Mouse (Mus musculus) thymus, postnatal 10 days (tissue): ENCODE results near the gene Apol7e.
"Not testable (repeated sequence)": the region's sequence is repeated elsewhere in the genome, so short reads cannot be mapped to it uniquely, and the experiment has no call there.

Experiments used
- DNase-seq, 2 experiments: peaks; one replicate each; pipeline ENCODE4 v3.0.0; 2021; ENCODE audit warnings: low spot score in 2 of 2

Apol7e gene

DNA sequence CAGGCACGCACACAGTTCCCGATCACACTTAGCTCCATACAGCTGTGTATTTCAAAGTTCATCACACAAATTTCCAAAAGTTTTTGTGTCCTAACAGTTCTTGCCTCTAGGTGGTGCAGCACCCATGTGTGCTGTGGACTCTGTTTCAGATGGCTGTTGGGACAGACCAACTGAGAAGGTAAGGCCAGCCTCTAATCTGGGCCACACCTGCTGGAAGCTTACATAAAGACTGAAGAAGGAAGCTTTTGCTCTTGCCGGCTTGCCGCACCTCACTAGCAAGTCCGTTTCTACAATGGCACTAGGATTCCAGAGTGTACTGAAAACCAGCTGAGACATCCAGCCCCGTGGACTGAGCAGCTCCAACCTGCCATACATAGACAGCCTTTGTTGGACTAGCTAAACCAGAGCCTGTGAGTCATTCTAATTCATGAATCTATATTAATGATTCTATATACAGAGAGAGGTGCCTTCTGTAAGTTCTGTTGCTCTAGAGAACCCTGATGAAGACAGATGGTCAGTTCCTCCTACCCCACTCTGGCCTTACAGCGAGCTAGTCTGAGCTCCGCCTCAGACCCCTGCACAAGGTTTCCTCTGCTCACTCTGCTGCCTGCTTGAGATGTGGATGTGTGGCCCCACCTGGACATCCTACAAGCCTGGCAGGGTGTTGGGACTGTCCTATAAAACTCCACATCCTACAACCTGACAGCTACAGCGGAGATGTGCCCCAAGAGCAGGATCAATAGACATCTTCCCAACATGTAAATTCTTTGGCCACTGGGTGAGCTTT lies 42.0 kb downstream of the Apol7e start:
- DNase-seq: no peak

DNA sequence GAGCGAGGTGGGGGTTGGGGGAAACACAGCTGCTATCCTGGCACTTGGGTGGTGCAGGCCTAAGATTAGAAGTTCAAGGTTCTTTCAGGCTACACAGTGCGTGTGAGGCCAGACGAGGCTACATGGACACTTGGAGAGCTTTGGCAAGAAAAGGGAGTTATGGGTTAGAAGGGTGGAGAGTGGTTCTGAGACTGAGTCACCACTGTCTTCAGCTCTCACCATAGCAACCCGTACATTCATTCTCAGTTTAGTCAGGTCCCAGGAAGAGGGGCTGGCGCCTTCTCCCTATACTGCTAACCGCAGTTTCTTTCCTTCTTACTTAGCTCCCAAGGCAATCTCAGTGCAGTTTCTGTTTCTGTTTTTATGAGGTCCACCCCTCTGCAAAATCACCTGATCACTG lies 42.9 kb downstream of the Apol7e start:
- DNase-seq: not testable (repeated sequence)

DNA sequence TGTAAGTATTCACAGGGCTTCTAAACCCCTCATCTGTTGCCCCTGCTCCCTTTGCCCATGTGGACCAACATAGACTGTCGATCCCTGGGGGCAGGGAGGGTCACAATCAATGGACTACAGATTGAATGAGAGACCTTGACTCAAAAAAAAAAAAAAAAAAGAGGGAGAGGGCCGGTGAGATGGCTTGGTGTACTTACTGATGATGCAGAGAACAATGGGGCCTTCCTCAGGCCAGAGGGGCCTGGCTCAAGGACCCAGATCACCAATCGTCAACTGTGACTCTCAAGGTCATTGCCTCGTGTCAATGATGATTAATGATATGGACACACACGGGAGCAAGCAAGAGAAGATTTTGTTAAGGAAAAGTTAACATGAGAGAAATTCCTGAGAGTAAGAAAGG lies 46.0 kb downstream of the Apol7e start:
- no peak for DNase-seq

DNA sequence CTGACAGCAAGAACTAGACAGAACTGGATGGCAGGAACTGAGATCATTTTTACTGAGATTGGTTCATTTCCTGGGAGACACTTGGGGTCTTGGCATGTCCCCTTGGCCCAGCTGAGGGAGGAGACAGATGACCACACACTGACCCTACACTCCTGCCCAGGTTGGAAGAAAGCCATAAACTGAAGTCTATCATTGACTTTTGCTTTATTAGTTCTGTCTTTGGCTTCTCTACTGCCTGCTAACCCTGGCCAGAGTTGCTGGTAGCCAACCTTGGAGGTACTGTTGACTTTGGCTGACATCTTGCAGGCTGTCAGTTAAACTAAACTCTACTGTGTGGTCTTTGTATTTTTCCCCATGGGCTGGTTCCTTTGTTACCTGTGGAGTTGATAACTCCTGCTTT lies 46.4 kb downstream of the Apol7e start:
- DNase-seq: no peak

DNA sequence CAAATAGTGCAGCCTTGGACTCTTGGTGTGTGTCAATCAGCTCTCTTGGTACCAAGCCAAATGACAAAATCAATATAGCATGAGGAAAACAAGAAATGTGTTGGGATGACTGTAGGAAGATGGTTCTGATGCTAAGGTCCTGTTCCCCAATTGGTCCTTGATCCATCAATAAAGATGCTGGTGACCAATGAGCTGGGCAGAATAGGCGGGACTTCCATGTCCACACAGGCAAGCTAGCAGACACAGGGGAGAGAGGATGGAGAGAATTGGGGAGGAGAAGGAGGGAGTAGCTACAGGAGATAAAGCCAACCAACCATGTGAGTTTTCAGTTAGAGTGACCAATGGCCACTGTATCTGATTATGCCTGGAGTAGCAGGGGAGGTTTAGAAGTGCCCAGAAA lies 47.7 kb downstream of the Apol7e start:
- DNase-seq: no peak

DNA sequence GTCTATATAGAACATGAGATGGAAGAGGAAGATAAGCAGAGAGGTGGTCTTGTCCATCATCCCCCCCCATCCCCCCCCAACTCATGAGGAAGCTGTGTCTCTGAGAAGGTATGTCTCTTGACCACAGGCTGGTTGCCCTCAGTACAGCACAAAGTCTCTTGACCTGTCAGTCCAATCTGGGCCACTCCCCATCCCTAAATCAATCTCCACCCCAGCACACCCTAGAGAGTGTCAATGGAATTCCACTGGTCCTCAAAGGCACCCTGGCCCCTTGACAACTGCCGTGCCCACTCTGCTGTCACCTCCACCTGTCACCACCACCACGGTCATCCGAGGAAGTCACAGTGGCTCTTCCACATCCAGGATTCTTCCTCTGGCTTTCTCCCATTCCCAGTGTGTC lies 49.8 kb downstream of the Apol7e start:
- no peak for DNase-seq

DNA sequence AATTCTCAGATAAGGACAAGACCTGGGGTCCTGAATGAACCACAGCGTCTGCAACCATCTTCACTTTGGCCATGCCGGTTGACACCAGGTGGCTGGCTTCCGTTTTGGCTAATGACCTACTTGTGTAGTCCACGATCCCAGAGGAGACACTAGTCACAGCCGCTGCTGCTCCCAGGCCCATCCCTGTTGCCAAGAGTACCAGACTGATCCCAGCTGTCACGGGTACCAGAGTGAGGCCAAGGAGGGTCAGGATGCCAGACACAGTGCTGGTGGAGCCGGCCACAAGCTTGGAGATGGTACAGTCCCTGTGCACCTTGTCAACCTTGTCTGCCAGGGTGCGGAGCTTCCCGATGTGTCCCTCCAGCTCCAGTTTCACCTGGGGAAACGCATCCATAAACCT lies 51.1 kb downstream of the Apol7e start:
- DNase-seq: no peak

DNA sequence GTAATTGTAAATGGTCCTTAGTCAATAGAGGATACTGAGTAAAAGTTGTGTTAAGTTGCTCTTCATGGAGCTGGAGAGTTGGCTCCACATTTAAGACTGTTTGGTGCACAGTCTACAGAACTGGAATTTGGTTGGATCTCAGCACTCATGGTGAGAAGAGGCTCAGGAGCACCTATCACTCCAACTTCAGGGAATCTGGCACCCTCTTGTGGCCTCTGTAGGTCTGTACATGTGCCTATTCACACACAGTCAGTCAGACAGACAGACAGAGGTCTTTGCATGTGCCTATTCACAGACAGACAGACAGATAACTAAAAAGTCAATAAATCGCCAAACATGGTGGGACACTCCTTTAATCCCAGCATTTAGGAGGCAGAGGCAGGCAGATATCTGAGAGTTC lies 51.8 kb downstream of the Apol7e start:
- DNase-seq: peak in 1 of 2 experiments; percentile 46

DNA sequence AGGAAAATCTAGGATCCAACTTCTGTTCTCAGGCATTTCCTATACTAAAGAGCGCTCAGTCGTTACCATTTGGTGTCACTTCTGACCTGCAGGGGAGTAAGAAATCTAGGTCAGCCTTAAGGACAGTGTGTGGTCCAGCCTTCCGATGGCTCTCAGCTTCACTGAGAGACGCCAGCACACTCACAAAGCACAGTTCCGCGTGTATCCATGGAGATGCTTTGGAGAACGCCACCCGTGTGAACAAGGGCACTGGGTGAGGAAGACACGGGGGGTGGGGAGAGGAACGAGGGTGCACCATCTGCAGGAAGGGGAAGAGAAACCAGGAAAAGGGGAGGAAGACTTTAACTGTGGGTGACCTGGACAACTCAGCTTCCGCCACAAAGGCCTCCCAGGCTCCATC lies 53.8 kb downstream of the Apol7e start:
- no peak for DNase-seq

DNA sequence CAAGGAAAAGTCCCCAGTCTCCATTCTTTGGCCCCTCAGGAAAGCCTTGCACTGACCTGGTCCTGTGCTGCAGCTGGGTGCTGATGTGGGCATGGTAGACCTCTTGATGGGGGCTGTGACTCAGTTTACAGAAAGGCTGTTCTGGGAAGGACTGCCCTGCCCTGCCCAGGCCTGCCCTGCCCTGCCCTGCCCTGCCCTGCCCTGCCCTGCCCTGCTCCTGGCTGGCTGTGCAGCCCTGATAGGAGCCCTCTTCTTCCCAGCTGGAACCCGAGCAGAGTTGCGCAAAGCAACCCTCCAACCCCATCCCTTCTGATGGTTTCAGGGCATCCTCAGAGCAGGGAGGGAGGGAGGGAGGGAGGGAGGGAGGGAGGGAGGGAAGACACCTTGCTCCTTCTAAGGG lies 56.5 kb downstream of the Apol7e start:
- DNase-seq: no peak

DNA sequence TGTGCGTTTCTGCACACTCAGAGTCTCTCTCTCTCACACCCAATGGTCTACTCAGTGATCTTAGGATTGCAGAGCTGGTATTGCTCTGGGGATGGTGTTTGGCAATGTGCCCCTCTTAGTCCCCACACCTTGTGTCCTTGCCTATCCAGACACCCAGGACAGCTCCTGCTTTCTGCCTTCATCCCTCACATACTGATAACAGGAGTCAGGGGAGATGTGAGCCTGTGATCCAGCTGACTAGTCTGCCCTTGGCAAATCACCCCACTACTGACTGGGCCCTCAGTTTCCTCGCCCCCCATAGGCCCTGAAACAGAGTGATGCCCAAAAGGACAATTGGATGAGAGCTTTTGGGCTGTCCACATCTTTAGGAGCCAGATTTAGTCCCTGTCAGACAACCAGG lies 57.4 kb downstream of the Apol7e start:
- DNase-seq: no peak

DNA sequence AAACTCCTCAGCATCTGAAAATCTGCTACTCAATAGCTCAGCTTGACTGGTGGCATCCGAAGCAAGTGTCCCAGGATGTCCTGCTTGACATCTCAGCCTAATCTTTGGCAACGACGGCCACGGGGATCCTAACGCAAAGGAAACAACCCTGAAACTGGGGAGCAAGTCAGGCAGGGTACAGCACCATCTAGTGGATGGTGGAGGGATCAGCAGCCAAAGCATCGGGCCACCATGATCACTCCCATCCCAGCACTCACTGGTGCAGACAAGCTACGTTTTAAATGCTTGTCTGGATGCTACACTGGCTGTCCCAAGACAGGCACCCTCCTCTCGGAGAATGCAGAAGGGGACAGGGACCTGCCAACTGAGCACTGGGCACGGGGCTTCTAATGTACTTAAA lies 58.2 kb downstream of the Apol7e start, which contains the start of gene Apol8:
TSS of gene Apol8 (minus strand) at position 156 of the 400 bp plus-strand sequence.
- DNase-seq: peak in 1 of 2 experiments; percentile 63

DNA sequence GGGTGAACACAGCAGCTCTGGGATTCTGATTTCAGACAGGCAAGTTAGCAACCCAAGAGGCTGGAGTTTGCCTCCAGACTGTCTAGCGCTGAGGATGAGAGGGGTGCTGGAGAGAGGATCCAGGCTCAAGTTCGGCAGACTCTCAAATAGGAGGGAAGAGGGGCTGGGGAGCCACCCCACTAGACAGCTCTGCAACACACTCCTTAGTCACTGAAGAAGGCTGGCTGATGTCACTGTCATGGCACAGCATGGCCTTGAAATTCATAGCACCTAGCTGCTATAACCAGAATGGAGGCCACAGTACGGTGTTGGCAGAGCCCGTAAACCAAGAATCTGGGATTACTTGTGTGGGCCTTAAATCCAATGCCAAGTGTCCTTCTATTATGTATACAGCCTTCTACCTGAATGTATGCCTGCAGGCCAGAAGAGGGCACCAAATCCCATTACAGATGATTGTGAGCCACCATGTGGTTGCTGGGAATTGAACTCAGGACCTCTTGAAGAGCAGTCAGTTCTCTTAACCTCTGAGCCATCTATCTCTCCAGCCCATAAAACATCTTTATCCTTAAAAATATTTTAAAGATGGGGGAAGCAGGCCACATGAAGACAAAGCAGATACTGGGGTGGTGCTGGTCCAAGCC lies 59.0 kb downstream of the Apol7e start:
- DNase-seq: no peak

DNA sequence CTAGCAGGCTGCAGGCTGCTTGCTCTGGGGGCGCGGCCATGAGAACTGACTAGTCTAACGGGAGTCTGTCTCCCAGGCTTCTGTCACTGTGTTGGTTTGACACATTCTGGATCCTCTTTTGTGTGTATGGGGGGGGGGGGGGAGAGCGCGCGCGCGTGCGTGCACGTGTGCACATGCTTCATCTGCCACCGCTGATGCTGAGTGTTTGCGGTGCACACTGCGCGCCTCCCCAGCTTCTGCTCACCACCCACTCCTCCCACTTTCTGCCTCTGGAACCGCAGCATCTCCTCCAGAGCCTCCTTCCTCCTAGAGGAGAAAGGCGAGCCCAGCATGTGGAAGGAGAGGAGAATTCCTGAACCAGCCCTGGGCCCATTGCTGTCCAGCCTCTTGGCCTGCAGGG lies 61.4 kb downstream of the Apol7e start:
- DNase-seq: no peak

DNA sequence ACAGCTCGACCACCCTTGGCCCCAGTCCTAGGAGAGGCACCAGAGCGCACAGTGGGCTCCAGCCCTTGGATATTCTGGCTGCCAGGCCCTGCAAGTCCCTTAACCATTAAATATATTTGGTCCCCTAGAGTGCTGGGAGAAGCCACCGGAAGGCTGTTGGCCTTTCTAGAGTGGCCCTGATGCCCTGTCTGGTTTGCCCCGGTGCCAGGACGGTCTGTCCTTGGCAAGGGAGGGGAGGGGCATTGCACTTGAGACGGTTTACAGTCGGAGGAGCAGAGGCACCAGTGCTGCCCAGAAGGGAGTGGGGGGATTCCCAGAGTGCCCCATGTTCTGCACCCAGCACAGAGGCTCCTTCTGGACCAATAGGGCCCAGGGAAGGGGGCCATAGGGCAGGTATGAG lies 62.4 kb downstream of the Apol7e start:
- DNase-seq: no peak

DNA sequence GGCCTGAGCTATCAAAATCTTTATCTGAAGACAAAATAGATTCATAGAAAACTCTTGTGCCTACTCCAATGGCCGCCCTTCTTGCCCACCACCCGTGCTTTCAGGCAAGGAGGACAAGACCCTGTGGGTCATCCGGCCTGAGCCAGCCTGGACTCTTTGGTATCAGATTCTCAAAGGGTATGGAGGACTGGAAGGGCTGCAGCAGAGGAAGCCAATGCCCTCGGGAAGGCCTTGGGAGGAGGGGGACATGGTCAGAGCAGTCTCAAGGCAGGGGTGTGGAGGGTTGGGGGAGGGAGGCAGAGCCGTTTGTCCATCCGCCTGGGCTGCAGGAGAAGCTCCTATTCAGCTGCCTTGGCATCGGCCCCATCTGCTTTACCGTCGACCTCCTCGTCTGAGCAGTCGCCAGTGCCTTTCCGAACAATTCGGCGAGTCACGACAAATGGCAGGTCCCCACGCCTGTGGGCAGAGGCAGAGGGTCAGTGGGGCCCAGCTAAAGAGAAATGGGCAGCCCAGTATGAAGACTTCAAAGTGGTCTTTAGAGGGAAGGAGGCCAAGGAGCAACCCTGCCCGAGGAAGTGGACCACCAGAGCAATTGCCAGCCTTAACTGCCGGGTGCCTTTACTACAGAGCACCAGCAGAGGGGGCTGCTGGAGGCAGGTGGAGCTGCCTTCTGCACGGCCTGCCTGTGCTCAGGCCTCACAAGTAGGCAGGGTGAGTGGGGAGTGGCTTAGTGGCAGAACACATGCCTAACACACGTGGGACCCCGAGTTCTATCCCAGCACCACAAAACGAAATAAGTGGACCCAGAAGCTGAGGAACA lies 63.1 kb downstream of the Apol7e start:
- peak; percentile 33 to 60 for DNase-seq

DNA sequence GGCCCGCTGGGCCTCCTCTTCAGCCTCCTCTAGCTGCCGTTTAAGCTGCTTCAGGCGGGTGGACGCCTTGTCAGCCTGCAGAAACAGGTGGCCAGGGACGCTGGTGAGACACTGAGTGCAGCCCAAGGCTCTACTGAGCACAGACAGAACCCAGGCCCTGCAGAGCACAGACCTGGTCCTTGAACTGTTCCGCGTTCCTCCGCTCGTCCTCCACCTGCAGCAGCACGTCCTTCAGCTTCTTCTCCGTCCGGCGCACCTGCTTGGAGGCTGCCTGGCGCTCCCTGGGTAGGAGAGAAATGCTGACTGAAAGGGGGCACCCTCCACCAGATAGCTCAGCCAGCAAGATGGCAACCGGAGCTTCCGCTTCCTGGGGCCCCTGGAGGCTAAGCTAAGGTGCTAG lies 64.4 kb downstream of the Apol7e start:
- no peak for DNase-seq

DNA sequence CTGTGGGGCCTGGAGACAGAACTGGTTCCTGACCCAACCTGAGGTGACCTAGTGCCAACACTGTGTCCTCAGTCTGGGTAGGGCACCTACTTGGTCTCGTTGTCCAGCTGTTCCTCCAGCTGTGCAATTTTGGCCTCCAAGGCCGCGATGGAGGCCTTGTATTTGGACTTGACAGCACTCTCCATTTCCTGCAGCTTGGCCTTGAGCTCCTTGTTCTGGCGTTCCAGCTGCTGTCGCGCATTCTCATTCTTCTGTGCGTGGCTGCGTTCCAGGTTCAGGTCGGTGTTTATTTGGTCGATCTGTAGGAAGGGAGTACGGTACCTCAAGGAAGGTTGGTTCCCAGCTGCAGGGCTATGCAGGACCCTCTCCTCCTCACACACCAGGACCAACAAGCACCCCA lies 65.0 kb downstream of the Apol7e start:
- no peak for DNase-seq

DNA sequence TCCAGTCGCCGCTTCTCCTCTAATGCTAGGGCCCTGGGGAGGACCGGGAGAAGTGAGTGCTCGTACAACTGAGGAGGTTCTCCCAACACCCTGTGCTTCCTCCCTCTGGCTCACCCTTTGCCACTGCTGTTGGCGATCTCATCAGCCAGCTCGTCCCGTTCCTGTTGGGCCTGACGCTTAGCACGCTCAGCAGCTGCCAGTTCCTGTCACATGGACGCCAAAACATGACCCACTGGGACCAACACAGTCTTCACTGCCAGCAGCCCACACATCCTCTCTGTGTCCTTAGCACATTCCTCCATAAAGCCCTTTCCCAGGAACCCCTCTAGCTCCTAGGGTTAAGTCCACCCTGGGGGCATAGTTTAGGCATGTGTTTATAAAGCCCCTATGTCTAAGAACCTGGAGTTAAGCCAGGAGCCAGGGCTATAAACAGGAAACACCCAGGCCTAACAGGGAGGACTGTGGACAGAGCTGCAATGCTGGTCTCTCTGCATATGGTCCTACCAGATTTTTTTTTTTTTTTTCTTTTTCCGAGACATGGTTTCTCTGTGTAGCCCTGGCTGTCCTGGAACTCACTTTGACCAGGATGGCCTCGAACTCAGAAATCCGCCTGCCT lies 65.8 kb downstream of the Apol7e start:
- no peak for DNase-seq

DNA sequence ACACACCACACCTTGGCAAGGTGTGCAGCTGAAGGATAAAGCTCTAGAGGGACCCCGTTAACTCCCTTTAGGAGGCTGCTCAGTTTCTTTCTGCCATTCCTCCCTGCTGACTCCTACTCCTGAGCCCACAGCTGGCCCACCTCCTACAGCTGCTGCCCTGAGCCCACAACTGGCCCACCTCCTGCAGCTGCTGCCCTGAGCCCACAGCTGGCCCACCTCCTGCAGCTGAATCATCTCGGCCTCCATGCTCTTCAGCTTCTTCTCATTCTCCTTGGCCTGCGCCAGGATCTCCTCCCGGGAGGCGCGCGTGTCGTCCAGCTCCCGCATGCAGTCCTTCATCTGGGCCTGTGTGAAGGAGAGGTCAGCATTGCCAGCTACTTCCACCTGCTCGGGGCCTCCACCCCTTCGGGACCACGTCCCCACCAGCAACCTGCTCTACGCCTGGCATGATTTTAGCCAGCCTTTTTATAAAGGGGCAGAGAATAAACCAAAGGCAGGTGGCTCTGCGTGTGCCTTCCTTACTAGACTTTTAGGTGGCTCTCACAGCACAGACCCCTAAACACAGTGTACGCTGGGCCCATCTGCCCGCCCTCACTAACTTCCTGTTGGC lies 66.9 kb downstream of the Apol7e start:
- no peak for DNase-seq

DNA sequence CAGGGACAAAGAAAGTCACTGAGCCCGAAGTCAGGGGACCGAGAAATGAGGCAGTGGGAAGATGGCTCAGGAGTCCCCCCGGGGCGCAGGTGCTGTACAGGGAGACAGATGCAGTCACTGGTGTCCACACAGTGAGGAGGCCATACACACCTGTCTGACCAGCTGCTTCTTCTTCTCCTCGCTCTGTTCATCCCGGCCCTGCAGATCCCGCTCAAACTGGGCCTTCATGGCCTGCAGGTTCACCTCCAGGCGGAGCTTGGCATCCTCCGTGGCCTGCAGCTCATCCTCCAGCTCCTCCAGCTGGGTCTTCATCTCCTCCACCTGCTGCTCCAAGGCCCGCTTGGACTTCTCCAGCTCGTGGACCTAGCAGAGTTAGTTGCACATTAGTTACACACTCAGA lies 68.3 kb downstream of the Apol7e start:
- no peak for DNase-seq
